In genomic region chr11:103948952-103949351, GRCm38 (mm10) we compare ENCODE assay signal across 21 mouse cellular contexts. TPM values are rescaled to one million over a fixed set of nuclear protein-coding genes. Genes with fewer than 3 reads are reported as not detected.
DNase-seq lines count a peak whose midpoint lies in the region; ATAC-seq and TF ChIP-seq lines count a peak whose summit lies in the region.
"Had no signal": no experiment of that assay in that cellular context is flagged by ENCODE, and none has a peak within 500 bp of the region (broad histone marks: within the 10 kb centered on the region; RNA-seq: fewer than 3 reads in every experiment).

No protein-coding gene starts in this region.

- H3K9ac ChIP-seq in MEL (ENCODE audit: control insufficient read depth, low read depth, low read length, poor library complexity, severe bottlenecking), result peak overlapping the region; percentile 6; the same call in 1 of the 2 replicates
- no peak overlapping the region for H3K9ac ChIP-seq in midbrain, embryonic 11.5 days (ENCODE audit: low read length)
- H3K9ac ChIP-seq: embryonic facial prominence, embryonic 12.5 days; forebrain, embryonic 13.5 days; forebrain, embryonic 15.5 days; forebrain, postnatal 0 days had no signal

- no peak overlapping the region for H3K4me2 ChIP-seq in midbrain, embryonic 11.5 days
- H3K4me2 ChIP-seq: embryonic facial prominence, embryonic 12.5 days; forebrain, embryonic 13.5 days; forebrain, embryonic 15.5 days had no signal

- no peak for DNase-seq in MEL (ENCODE audit: low read depth, low spot score)
- no peak for DNase-seq in layer of hippocampus, adult 11-12 months (ENCODE audit: low spot score)
- DNase-seq in midbrain, embryonic 11.5 days (ENCODE audit: low spot score, missing footprints), result no peak
- DNase-seq: adrenal gland, adult 8-10 months; adrenal gland, postnatal 14 days; adrenal gland, postnatal 36 days; cerebellum, adult 11-12 months; cerebellum, adult 2 months; cerebellum, adult 9-10 months; cerebellum, postnatal 10 days; cerebellum, postnatal 25 days; forebrain, postnatal 0 days had no signal

- H3K36me3 ChIP-seq in megakaryocyte, embryonic 14.5 days (replicated peaks; ENCODE audit: low read length), result peaks cover 50% of the 10 kb centered on the region
- H3K36me3 ChIP-seq in MEL (ENCODE audit: control insufficient read depth in 1 of 2, insufficient read depth in 2 of 2, low read length in 2 of 2), result peaks cover 2 to 16% of the 10 kb centered on the region in 2 experiments
- no peaks in the 10 kb centered on the region for H3K36me3 ChIP-seq in midbrain, embryonic 11.5 days (ENCODE audit: control insufficient read depth, insufficient read depth, low read length)
- H3K36me3 ChIP-seq: embryonic facial prominence, embryonic 12.5 days; forebrain, embryonic 15.5 days had no signal

- H3K4me3 ChIP-seq in megakaryocyte, embryonic 14.5 days (replicated peaks), result peak overlapping the region; percentile 76
- peak overlapping the region in 1 of 2 experiments; percentile 20; a peak in 1 of 4 replicates for H3K4me3 ChIP-seq in MEL (ENCODE audit: control insufficient read depth in 1 of 2, insufficient read depth in 1 of 2, low read depth in 2 of 2, low read length in 2 of 2)
- no peak overlapping the region for H3K4me3 ChIP-seq in midbrain, embryonic 11.5 days (ENCODE audit: low read depth, low read length)
- H3K4me3 ChIP-seq: embryonic facial prominence, embryonic 10.5 days; embryonic facial prominence, embryonic 12.5 days; forebrain, embryonic 13.5 days; forebrain, embryonic 15.5 days had no signal

- TF ChIP-seq POLR2A in MEL (IDR thresholded peaks at IDR 0.05; ENCODE audit: control insufficient read depth in 1 of 2, insufficient read depth in 1 of 2, low read depth in 1 of 2, low read length in 2 of 2, poor library complexity in 1 of 2), result no peak

- TF ChIP-seq CTCF in MEL (IDR thresholded peaks at IDR 0.05 in 2 of 3, conservative IDR thresholded peaks at IDR 0.05 in 1 of 3; ENCODE audit: control insufficient read depth in 1 of 3, insufficient read depth in 1 of 3, low read depth in 2 of 3, low read length in 3 of 3, poor library complexity in 1 of 3, severe bottlenecking in 1 of 3), result no peak

- no peaks in the 10 kb centered on the region for H3K9me3 ChIP-seq in megakaryocyte, embryonic 14.5 days
- H3K9me3 ChIP-seq in MEL (replicated peaks; ENCODE audit: insufficient read depth, low read length), result no peaks in the 10 kb centered on the region
- H3K9me3 ChIP-seq in midbrain, embryonic 11.5 days (ENCODE audit: control insufficient read depth, low read length), result no peaks in the 10 kb centered on the region
- H3K9me3 ChIP-seq: embryonic facial prominence, embryonic 10.5 days; embryonic facial prominence, embryonic 12.5 days; forebrain, embryonic 13.5 days; forebrain, embryonic 15.5 days; G1E had no signal

- H3K27ac ChIP-seq in MEL (ENCODE audit: control insufficient read depth, low read depth, low read length), result peak overlapping the region; percentile 67
- H3K27ac ChIP-seq in midbrain, embryonic 11.5 days (ENCODE audit: low read depth, low read length), result no peak overlapping the region
- H3K27ac ChIP-seq: embryonic facial prominence, embryonic 10.5 days; embryonic facial prominence, embryonic 12.5 days; forebrain, embryonic 13.5 days; forebrain, embryonic 15.5 days had no signal

- peak in 1 of 2 experiments; percentile 72; a peak in 2 of 4 replicates for TF ChIP-seq EP300 in MEL (IDR thresholded peaks at IDR 0.05; ENCODE audit: low read depth in 1 of 2, low read length in 2 of 2)

- peaks cover 37% of the 10 kb centered on the region for H3K79me2 ChIP-seq in MEL (ENCODE audit: control insufficient read depth, insufficient read depth, low read length, poor library complexity)

- TF ChIP-seq RAD21 in MEL (IDR thresholded peaks at IDR 0.05; ENCODE audit: low read depth, low read length), result no peak

- 93% methylated on average over 7 of the region's 7 CpGs for WGBS in midbrain, embryonic 11.5 days

- no peak for ATAC-seq in megakaryocyte, adult 5-6 weeks (ENCODE audit: poor library complexity, severe bottlenecking)
- ATAC-seq in midbrain, embryonic 11.5 days (ENCODE audit: low FRiP score), result no peak
- ATAC-seq: activated CD4-positive, CD25-positive, alpha-beta regulatory T cell, adult 4 months; forebrain, embryonic 13.5 days; forebrain, embryonic 15.5 days; forebrain, postnatal 0 days; Patski had no signal

- no peaks in the 10 kb centered on the region for H3K27me3 ChIP-seq in megakaryocyte, embryonic 14.5 days (replicated peaks)
- no peaks in the 10 kb centered on the region for H3K27me3 ChIP-seq in MEL (ENCODE audit: control insufficient read depth in 1 of 2, insufficient read depth in 2 of 2, low read length in 2 of 2)
- H3K27me3 ChIP-seq in midbrain, embryonic 11.5 days (ENCODE audit: control insufficient read depth, insufficient read depth, low read length), result no peaks in the 10 kb centered on the region
- H3K27me3 ChIP-seq: embryonic facial prominence, embryonic 12.5 days; forebrain, embryonic 13.5 days; forebrain, embryonic 15.5 days; Patski had no signal

- peaks cover 67% of the 10 kb centered on the region for H3K4me1 ChIP-seq in megakaryocyte, embryonic 14.5 days
- peaks cover 6 to 17% of the 10 kb centered on the region in 2 experiments for H3K4me1 ChIP-seq in MEL (ENCODE audit: control insufficient read depth in 1 of 2, insufficient read depth in 2 of 2, low read length in 2 of 2)
- peaks cover 12% of the 10 kb centered on the region for H3K4me1 ChIP-seq in midbrain, embryonic 11.5 days (ENCODE audit: control insufficient read depth, insufficient read depth, low read length)

TF ChIP-seq in MEL, 35 proteins besides CTCF, POLR2A, EP300 and RAD21:
- peak; percentile 11; the same call in 1 of the 2 replicates for TF ChIP-seq RCOR1 (IDR thresholded peaks at IDR 0.05; ENCODE audit: low read depth, low read length)
- no peak for TF ChIP-seq UBTF (IDR thresholded peaks at IDR 0.05; ENCODE audit: borderline replicate concordance, insufficient read depth, low read depth, low read length)
- TF ChIP-seq TCF12 (IDR thresholded peaks at IDR 0.05; ENCODE audit: low read depth, low read length), result peak; percentile 59; the same call in 1 of the 2 replicates
- TF ChIP-seq ELF1 (IDR thresholded peaks at IDR 0.05; ENCODE audit: low read depth, low read length), result 0 out of 2 replicates have a peak, but pooled peaks have one; percentile 5

RNA-seq across cellular contexts. Expression of gene Nsf, which starts 4.9 kb away (rescaled TPM):
- polyA plus RNA-seq in megakaryocyte, embryonic 14.5 days (2012; ENCODE audit: insufficient read depth, low replicate concordance), result 9.3 and 11.2 TPM in 2 replicates
- 44.8 and 50.0 TPM in 2 replicates for total RNA-seq in megakaryocyte, adult 5-6 weeks (2015)
- total RNA-seq in megakaryocyte, adult 5-6 weeks (2017), result 49.3 and 51.1 TPM in 2 replicates
- total RNA-seq in MEL (2012; rRNA removed), result 37.9 and 43.4 TPM in 2 replicates
- polyA plus RNA-seq in MEL (2012; ENCODE audit: insufficient read depth in 1 of 2, insufficient read length in 2 of 2, low read depth in 1 of 2, low replicate concordance in 2 of 2, missing spikeins in 1 of 2), result 10 to 100 TPM in 1 of 2 experiments, not detected in 1; 40.2 TPM
- polyA plus RNA-seq in midbrain, embryonic 11.5 days (2014; fragmentation: Nextera tagmentation; extraction: Ambion mirVana), result 59.1 and 65.4 TPM in 2 replicates

RNA-seq across cellular contexts. Expression of gene Arf2, which starts 17.6 kb away (rescaled TPM):
- 1.00 and 7.0 TPM in 2 replicates for polyA plus RNA-seq in megakaryocyte, embryonic 14.5 days (2012; ENCODE audit: insufficient read depth, low replicate concordance)
- 37.6 and 41.1 TPM in 2 replicates for total RNA-seq in megakaryocyte, adult 5-6 weeks (2015)
- total RNA-seq in megakaryocyte, adult 5-6 weeks (2017), result 52.2 and 55.1 TPM in 2 replicates
- total RNA-seq in MEL (2012; rRNA removed), result 32.1 and 36.1 TPM in 2 replicates
- polyA plus RNA-seq in MEL (2012; ENCODE audit: insufficient read depth in 1 of 2, insufficient read length in 2 of 2, low read depth in 1 of 2, low replicate concordance in 2 of 2, missing spikeins in 1 of 2), result 10 to 100 TPM in 1 of 2 experiments, not detected in 1; 23.6 TPM
- 152 and 162 TPM in 2 replicates for polyA plus RNA-seq in midbrain, embryonic 11.5 days (2014; fragmentation: Nextera tagmentation; extraction: Ambion mirVana)
